Mouse (Mus musculus) right cerebral cortex, adult 18-20 months (tissue): ENCODE data around the gene Smarcc2.
"Not testable (repeated sequence)": the region's sequence is repeated elsewhere in the genome, so short reads cannot be mapped to it uniquely, and the experiment has no call there.

Experiments
- DNase-seq: peaks from one replicate; pipeline ENCODE4 v3.0.0; 2022; ENCODE audit warnings: mixed read lengths

The Smarcc2 gene

GRCm38 (mm10) chr10:128444354-128444753 is 14.7 kb upstream of the Smarcc2 start:
- DNase-seq = no peak

- DNase-seq = no peak
Measured at GRCm38 (mm10) chr10:128445407-128445806, 13.6 kb upstream of the Smarcc2 start.

- no peak for DNase-seq
Measured at GRCm38 (mm10) chr10:128451014-128451413, 8.0 kb upstream of the Smarcc2 start.

GRCm38 (mm10) chr10:128454471-128454870 is 4.6 kb upstream of the Smarcc2 start:
- DNase-seq = no peak

- DNase-seq = peak; percentile 71
Measured at GRCm38 (mm10) chr10:128455280-128455679, 3.8 kb upstream of the Smarcc2 start.

GRCm38 (mm10) chr10:128457676-128458075 is 1.4 kb upstream of the Smarcc2 start:
- DNase-seq = no peak

GRCm38 (mm10) chr10:128458348-128458718 is 715 bp upstream of the Smarcc2 start:
- peak; percentile 87 for DNase-seq

- DNase-seq = peak; percentile 35
Measured at GRCm38 (mm10) chr10:128459409-128460269, 591 bp downstream of the Smarcc2 start.

GRCm38 (mm10) chr10:128460270-128460630 is 1.2 kb downstream of the Smarcc2 start:
- DNase-seq = no peak

GRCm38 (mm10) chr10:128474366-128474765 is 15.3 kb downstream of the Smarcc2 start:
- no peak for DNase-seq

GRCm38 (mm10) chr10:128486370-128486769 is 27.3 kb downstream of the Smarcc2 start:
- DNase-seq = no peak

- DNase-seq = no peak
Measured at GRCm38 (mm10) chr10:128487861-128488712, 29.0 kb downstream of the Smarcc2 start.

GRCm38 (mm10) chr10:128488776-128489175 is 29.7 kb downstream of the Smarcc2 start:
- no peak for DNase-seq

GRCm38 (mm10) chr10:128489380-128489779 is 30.3 kb downstream of the Smarcc2 start:
- DNase-seq = no peak

- DNase-seq = no peak
Measured at GRCm38 (mm10) chr10:128489785-128490184, 30.7 kb downstream of the Smarcc2 start.

GRCm38 (mm10) chr10:128490232-128490631 is 31.2 kb downstream of the Smarcc2 start:
- DNase-seq = no peak

- no peak for DNase-seq
Measured at GRCm38 (mm10) chr10:128490912-128491311, 31.9 kb downstream of the Smarcc2 start.

GRCm38 (mm10) chr10:128491495-128491894 is 32.4 kb downstream of the Smarcc2 start:
- DNase-seq = no peak

GRCm38 (mm10) chr10:128492051-128492450 is 33.0 kb downstream of the Smarcc2 start:
- not testable (repeated sequence) for DNase-seq

GRCm38 (mm10) chr10:128492633-128493311 is 33.7 kb downstream of the Smarcc2 start:
- DNase-seq = peak; percentile 73

- DNase-seq = no peak
Measured at GRCm38 (mm10) chr10:128493319-128493694, 34.3 kb downstream of the Smarcc2 start.

GRCm38 (mm10) chr10:128493695-128494666 is 34.9 kb downstream of the Smarcc2 start, which contains the start of gene Myl6:
TSS of gene Myl6 (minus strand) at chr10:128494145.
- DNase-seq = peak; percentile 98
